Mouse (Mus musculus) embryonic facial prominence, embryonic 12.5 days (tissue): Measurements from ENCODE around the gene Hk1. TPM values are rescaled to one million over a fixed set of nuclear protein-coding genes. Genes with fewer than 3 reads are reported as not detected.
A peak's percentile ranks its signal among the peaks of the same experiment; 100 is the strongest.

Source experiments
- ATAC-seq: fragments of 200-750 bp; cut with Nextera tagmentation; 2 replicates; pipeline ENCODE4 v1.8.0; 2017; ENCODE audit not compliant: insufficient number of reproducible peaks, insufficient read depth, low FRiP score, low TSS enrichment
- H3K27ac ChIP-seq: fragments of 300-500 bp; sonication (generic); 2 replicates; pipeline ENCODE4 v1.5.1; 2016; ENCODE audit warnings: mild to moderate bottlenecking
- H3K27me3 ChIP-seq: fragments of 300-500 bp; sonication (generic); 2 replicates; pipeline ENCODE4 v1.6.1; 2016; ENCODE audit warnings: mild to moderate bottlenecking, moderate library complexity
- H3K36me3 ChIP-seq: fragments of 300-500 bp; sonication (generic); 2 replicates; pipeline ENCODE4 v1.6.1; 2016; ENCODE audit warnings: mild to moderate bottlenecking
- H3K4me1 ChIP-seq: fragments of 300-500 bp; sonication (generic); 2 replicates; pipeline ENCODE4 v1.6.1; 2016
- H3K4me2 ChIP-seq: fragments of 300-500 bp; sonication (generic); replicated peaks from 2 replicates; pipeline ENCODE4 v1.6.1; 2016; ENCODE audit warnings: mild to moderate bottlenecking, moderate library complexity
- H3K4me3 ChIP-seq: fragments of 300-500 bp; sonication (generic); 2 replicates; pipeline ENCODE4 v1.5.1; 2016; ENCODE audit warnings: mild to moderate bottlenecking
- H3K9ac ChIP-seq: fragments of 300-500 bp; sonication (generic); 2 replicates; pipeline ENCODE4 v1.6.1; 2016; ENCODE audit warnings: mild to moderate bottlenecking, moderate library complexity
- H3K9me3 ChIP-seq: fragments of 300-500 bp; sonication (generic); 2 replicates; pipeline ENCODE4 v1.6.1; 2016; ENCODE audit warnings: mild to moderate bottlenecking, moderate library complexity
- WGBS: fragments of 180-500 bp; shearing (Covaris S2); methylation state at CpG from one replicate; pipeline ENCODE4 v1.1.7; 2016; 5-methylcytosine and 5-hydroxymethylcytosine counted together
- polyA plus RNA-seq: library from polyadenylated mRNA; unstranded; fragments of >200 nt; fragmentation: Nextera tagmentation; extraction: Ambion mirVana; gene quantifications from 2 replicates; pipeline ENCODE4 v1.2.1, GENCODE M21; 2016

The Hk1 gene
- polyA plus RNA-seq, 1 experiment from 2014 or later: 40.4 TPM

DNA sequence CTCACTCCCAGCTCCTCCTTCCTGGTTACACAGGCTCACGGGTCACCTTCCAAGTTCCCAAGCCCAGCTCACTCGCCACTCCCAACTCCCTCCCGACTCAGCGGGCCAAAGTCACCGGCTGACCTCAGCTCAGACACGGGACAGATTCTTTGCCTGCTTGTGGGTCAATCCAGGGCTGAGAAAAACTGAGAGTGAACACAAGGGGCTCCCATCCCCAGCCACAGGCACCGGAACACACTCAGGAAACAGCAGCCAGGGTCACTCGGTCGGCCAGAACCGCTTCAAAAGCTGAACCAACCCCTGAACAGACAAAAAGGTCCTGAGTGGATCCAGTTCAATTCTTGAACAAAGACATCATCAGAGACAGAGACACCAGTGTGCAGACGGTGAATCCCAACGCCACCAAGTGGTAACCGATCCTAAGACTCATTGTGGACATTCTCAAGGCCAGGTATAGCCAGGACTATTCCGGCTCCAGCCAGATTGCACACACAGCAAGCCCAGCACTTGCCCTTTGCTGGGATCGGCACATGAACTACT, 65.8 kb downstream of the Hk1 start:
- Histone ChIP-seq H3K27ac (no peak overlapping the region), H3K4me3 (no peak overlapping the region), H3K4me2 (no peak overlapping the region), H3K27me3 (no peaks in the 10 kb centered on the region), H3K9me3 (no peaks in the 10 kb centered on the region), H3K9ac (no peak overlapping the region), H3K36me3 (no peaks in the 10 kb centered on the region), H3K4me1 (peaks cover 19% of the 10 kb centered on the region; the same call in 1 of the 2 replicates)
- no peak for ATAC-seq
- WGBS: 57% methylated on average over 15 of the region's 15 CpGs

DNA sequence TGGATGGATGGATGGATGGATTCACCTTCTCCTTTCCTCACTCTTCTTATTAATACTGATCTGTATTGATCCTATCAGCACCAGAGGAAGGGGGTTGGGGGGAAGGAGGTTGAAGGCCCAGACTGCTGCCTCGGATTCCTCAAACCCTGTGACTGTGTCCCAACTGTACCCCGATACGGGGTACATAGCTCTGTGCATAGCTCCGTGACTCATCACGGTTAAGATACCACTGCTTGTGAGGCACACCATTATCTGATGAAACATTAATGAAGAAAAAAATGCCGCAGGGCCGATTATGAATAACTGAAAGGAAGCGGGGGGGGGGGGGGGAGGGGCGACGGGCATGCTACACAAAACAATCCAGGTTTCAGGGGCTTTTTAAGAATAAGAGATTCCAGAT, 66.6 kb downstream of the Hk1 start:
- Histone ChIP-seq H3K9me3 (no peaks in the 10 kb centered on the region), H3K4me3 (no peak overlapping the region), H3K27me3 (no peaks in the 10 kb centered on the region), H3K4me2 (no peak overlapping the region), H3K36me3 (no peaks in the 10 kb centered on the region), H3K27ac (no peak overlapping the region), H3K9ac (no peak overlapping the region), H3K4me1 (peaks cover 19% of the 10 kb centered on the region; the same call in 1 of the 2 replicates)
- 81% methylated on average over 7 of the region's 10 CpGs for WGBS
- ATAC-seq: no peak

- H3K27me3 ChIP-seq: no peaks in the 10 kb centered on the region
- no peaks in the 10 kb centered on the region for H3K9me3 ChIP-seq
- H3K4me3 ChIP-seq: no peak overlapping the region
- H3K27ac ChIP-seq: 0 out of 2 replicates have a peak overlapping the region, but pooled peaks have one; percentile 11
- peaks cover 24% of the 10 kb centered on the region for H3K4me1 ChIP-seq
- no peaks in the 10 kb centered on the region for H3K36me3 ChIP-seq
- H3K9ac ChIP-seq: no peak overlapping the region
- 35% methylated on average over 6 of the region's 6 CpGs for WGBS
- ATAC-seq: no peak
- no peak overlapping the region for H3K4me2 ChIP-seq
Measured at GRCm38 (mm10) chr10:62311464-62311863, 68.2 kb downstream of the Hk1 start.

- peaks cover 26% of the 10 kb centered on the region for H3K4me1 ChIP-seq
- H3K9me3 ChIP-seq: no peaks in the 10 kb centered on the region
- 64% methylated on average over 10 of the region's 10 CpGs for WGBS
- no peaks in the 10 kb centered on the region for H3K27me3 ChIP-seq
- H3K4me2 ChIP-seq: no peak overlapping the region
- no peak overlapping the region for H3K4me3 ChIP-seq
- no peak overlapping the region for H3K27ac ChIP-seq
- H3K9ac ChIP-seq: no peak overlapping the region
- H3K36me3 ChIP-seq: no peaks in the 10 kb centered on the region
- no peak for ATAC-seq
Measured at GRCm38 (mm10) chr10:62310259-62311039, 69.3 kb downstream of the Hk1 start.

- 73% methylated on average over 5 of the region's 5 CpGs for WGBS
- Histone ChIP-seq H3K9me3 (no peaks in the 10 kb centered on the region), H3K4me3 (no peak overlapping the region), H3K36me3 (0 out of 2 replicates have a peak, but pooled peaks cover under 1% of the 10 kb centered on the region), H3K4me1 (peaks cover 26% of the 10 kb centered on the region), H3K4me2 (no peak overlapping the region), H3K27me3 (no peaks in the 10 kb centered on the region), H3K9ac (no peak overlapping the region), H3K27ac (no peak overlapping the region)
- ATAC-seq: no peak
Measured at GRCm38 (mm10) chr10:62309593-62309992, 70.1 kb downstream of the Hk1 start.

DNA sequence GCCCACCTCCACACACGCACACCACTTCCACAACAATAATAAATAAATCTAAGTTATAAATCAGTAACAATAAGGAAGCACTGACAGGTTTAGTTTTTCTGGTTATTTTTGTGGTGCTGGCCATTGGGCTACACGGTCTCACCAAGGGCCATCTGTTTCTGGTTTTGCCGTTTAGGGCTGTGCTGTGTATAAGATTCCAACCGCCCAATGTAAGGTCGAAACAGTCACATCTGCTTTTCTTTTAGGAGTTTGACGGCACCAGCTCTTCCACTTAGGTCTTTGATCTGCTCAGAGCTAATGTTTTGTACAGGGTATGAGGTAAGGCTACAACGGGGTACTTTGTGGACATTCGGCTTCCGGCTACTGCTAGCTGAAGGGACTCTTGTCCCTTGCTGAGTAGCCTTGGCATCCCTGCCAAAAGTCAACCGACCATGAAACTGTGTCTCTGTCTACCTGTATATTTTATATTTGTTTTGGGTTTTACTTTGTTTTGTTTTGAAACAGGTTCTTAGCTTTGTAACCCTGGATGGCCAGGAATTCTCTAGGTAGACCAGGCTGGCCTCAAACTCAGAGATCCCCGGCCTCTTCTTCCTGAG, 70.7 kb downstream of the Hk1 start:
- Histone ChIP-seq H3K36me3 (0 out of 2 replicates have a peak, but pooled peaks cover 4% of the 10 kb centered on the region), H3K4me3 (no peak overlapping the region), H3K4me2 (no peak overlapping the region), H3K4me1 (peaks cover 21% of the 10 kb centered on the region), H3K9ac (no peak overlapping the region), H3K27ac (0 out of 2 replicates have a peak overlapping the region, but pooled peaks have one; percentile 24), H3K27me3 (no peaks in the 10 kb centered on the region), H3K9me3 (no peaks in the 10 kb centered on the region)
- no peak for ATAC-seq
- 38% methylated on average over 11 of the region's 11 CpGs for WGBS

GRCm38 (mm10) chr10:62306483-62306882, 73.2 kb downstream of the Hk1 start:
- Histone ChIP-seq H3K4me2 (no peak overlapping the region), H3K9me3 (no peaks in the 10 kb centered on the region), H3K4me1 (peaks cover 11% of the 10 kb centered on the region), H3K9ac (no peak overlapping the region), H3K36me3 (0 out of 2 replicates have a peak, but pooled peaks cover 9% of the 10 kb centered on the region), H3K27ac (peak overlapping the region; percentile 65; the same call in 1 of the 2 replicates), H3K4me3 (no peak overlapping the region), H3K27me3 (no peaks in the 10 kb centered on the region)
- ATAC-seq: no peak
- WGBS: 27% methylated on average over 3 of the region's 3 CpGs

GRCm38 (mm10) chr10:62305090-62305489, 74.6 kb downstream of the Hk1 start:
- Histone ChIP-seq H3K9me3 (no peaks in the 10 kb centered on the region), H3K36me3 (0 out of 2 replicates have a peak, but pooled peaks cover 9% of the 10 kb centered on the region), H3K27ac (no peak overlapping the region), H3K9ac (no peak overlapping the region), H3K4me1 (peaks cover 7% of the 10 kb centered on the region), H3K4me2 (no peak overlapping the region), H3K4me3 (no peak overlapping the region), H3K27me3 (no peaks in the 10 kb centered on the region)
- 86% methylated on average over 6 of the region's 6 CpGs for WGBS
- ATAC-seq: no peak

DNA sequence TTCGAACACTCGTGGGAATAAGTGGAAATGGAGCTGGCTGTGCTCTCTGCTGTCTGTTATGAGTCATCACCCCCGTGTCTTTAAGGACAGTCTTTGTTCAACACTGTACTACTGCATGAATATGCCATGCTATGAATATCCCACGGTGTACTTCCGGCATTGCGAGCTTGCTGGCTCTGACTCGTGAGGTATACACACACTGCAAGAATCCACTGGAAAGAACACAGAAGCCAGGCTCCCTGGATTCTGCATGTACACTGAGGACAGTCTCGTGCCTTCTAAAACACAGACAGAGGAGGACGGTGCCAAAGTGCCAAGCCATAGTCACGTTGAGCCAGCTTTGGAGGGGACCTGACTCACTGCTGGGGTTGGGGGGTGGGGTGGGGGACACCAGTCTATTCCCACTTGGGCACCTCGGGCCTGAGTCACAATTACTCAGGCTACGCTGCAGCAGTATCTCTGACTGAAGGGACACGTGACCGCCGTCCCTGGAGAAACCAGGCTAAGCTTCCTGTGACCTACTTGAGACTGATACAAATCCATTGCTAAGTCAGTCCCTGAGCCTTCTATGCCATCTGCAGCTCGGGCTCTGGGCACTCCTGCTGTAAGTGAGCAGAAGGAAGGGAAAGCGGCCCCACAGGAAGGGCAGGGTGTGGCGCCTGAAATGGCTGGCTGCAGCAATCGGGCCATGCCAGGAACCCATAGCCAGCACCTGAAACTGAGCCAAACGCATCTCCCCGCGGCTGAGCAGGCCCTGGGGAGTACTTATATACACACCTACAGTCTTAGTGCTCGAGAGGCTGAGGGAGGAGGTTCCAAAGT, 79.5 kb downstream of the Hk1 start:
- 85% methylated on average over 23 of the region's 23 CpGs for WGBS
- no peak overlapping the region for H3K27ac ChIP-seq

GRCm38 (mm10) chr10:62296086-62296872, 83.4 kb downstream of the Hk1 start:
- Histone ChIP-seq H3K4me3 (no peak overlapping the region), H3K4me1 (no peaks in the 10 kb centered on the region), H3K36me3 (peaks cover 12% of the 10 kb centered on the region; the same call in 1 of the 2 replicates), H3K27ac (no peak overlapping the region), H3K27me3 (no peaks in the 10 kb centered on the region), H3K9me3 (no peaks in the 10 kb centered on the region), H3K4me2 (no peak overlapping the region), H3K9ac (no peak overlapping the region)
- 72% methylated on average over 21 of the region's 26 CpGs for WGBS
- no peak for ATAC-seq

More for the DNA sequence above, 79.5 kb downstream of the Hk1 start:
- H3K27me3 ChIP-seq: no peaks in the 10 kb centered on the region
- no peak overlapping the region for H3K4me3 ChIP-seq
- no peak overlapping the region for H3K9ac ChIP-seq
- no peaks in the 10 kb centered on the region for H3K4me1 ChIP-seq
- no peak overlapping the region for H3K4me2 ChIP-seq
- no peak for ATAC-seq
- peaks cover 16% of the 10 kb centered on the region; the same call in 1 of the 2 replicates for H3K36me3 ChIP-seq
- no peaks in the 10 kb centered on the region for H3K9me3 ChIP-seq

DNA sequence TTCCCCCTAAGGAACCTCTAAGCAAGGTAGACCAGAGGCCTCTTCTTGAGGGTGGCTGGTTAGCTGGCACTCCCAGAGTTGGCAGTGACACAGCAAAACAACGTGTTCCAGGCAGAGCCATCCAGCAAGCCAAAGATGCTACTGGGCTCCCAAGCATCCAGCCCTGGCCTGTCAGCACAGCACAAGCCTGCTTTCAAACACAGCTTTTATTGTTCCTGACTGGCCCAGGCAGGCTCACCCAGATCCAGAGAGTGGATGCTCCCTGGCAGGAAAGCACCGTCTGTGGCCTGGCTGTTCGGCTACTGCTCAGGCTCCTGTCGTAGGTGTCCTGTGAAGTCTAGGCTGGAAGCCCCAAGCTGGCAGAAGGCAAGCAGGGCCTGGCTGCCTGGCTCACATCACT, 85.6 kb downstream of the Hk1 start:
- Histone ChIP-seq H3K4me2 (no peak overlapping the region), H3K9me3 (no peaks in the 10 kb centered on the region), H3K4me1 (no peaks in the 10 kb centered on the region), H3K27me3 (no peaks in the 10 kb centered on the region), H3K9ac (no peak overlapping the region), H3K4me3 (no peak overlapping the region), H3K36me3 (peaks cover 23% of the 10 kb centered on the region; the same call in 1 of the 2 replicates), H3K27ac (no peak overlapping the region)
- 71% methylated on average over 4 of the region's 4 CpGs for WGBS
- no peak for ATAC-seq
